Mouse (Mus musculus) kidney, embryonic 16.5 days (tissue): ENCODE measurements around the gene P2ry12. TPM values are rescaled to one million over a fixed set of nuclear protein-coding genes. Genes with fewer than 3 reads are reported as not detected.

Source experiments
- ATAC-seq: fragments of 200-750 bp; cut with Nextera tagmentation; 2 replicates; pipeline ENCODE4 v1.8.0; 2017; ENCODE audit warnings: moderate TSS enrichment; ENCODE audit not compliant: low FRiP score, low TSS enrichment
- H3K27ac ChIP-seq: fragments of 300-500 bp; sonication (generic); 2 replicates; pipeline ENCODE4 v1.5.1; 2014; ENCODE audit warnings: low read length
- H3K27me3 ChIP-seq: fragments of 300-500 bp; sonication (generic); 2 replicates; pipeline ENCODE4 v1.6.1; 2014; ENCODE audit warnings: low read length, control low read depth, mixed read lengths; ENCODE audit not compliant: insufficient read depth
- H3K36me3 ChIP-seq: fragments of 300-500 bp; sonication (generic); 2 replicates; pipeline ENCODE4 v1.6.1; 2014; ENCODE audit warnings: low read length, control low read depth, mixed read lengths; ENCODE audit not compliant: insufficient read depth
- H3K4me1 ChIP-seq: fragments of 300-500 bp; sonication (generic); 2 replicates; pipeline ENCODE4 v1.6.1; 2014; ENCODE audit warnings: low read length, control low read depth, mixed read lengths; ENCODE audit not compliant: insufficient read depth
- H3K4me2 ChIP-seq: fragments of 300-500 bp; sonication (generic); replicated peaks from 2 replicates; pipeline ENCODE4 v1.6.1; 2014; ENCODE audit warnings: low read depth, low read length
- H3K4me3 ChIP-seq: fragments of 300-500 bp; sonication (generic); 2 replicates; pipeline ENCODE4 v1.5.1; 2014; ENCODE audit warnings: mild to moderate bottlenecking, low read length
- H3K9ac ChIP-seq: fragments of 300-500 bp; sonication (generic); replicated peaks from 2 replicates; pipeline ENCODE4 v1.6.1; 2014; ENCODE audit warnings: low read length
- H3K9me3 ChIP-seq: fragments of 300-500 bp; sonication (generic); 2 replicates; pipeline ENCODE4 v1.6.1; 2016; ENCODE audit warnings: low read length, control low read depth
- WGBS: fragments of 180-500 bp; shearing (Covaris S2); extraction: QIAGEN DNeasy Blood & Tissue Kit; methylation state at CpG from one replicate; pipeline ENCODE4 v1.1.7; 2014; 5-methylcytosine and 5-hydroxymethylcytosine counted together
- polyA plus RNA-seq: library from polyadenylated mRNA; unstranded; fragments of >200 nt; fragmentation: Nextera tagmentation; extraction: Ambion mirVana; gene quantifications from 2 replicates; pipeline ENCODE4 v1.2.1, GENCODE M21; 2015

The P2ry12 gene
- polyA plus RNA-seq, 1 experiment from 2014 or later: 1.1 TPM

GRCm38 (mm10) chr3:59169215-59169614 lies 93.5 kb downstream of the P2ry12 start:
- Histone ChIP-seq H3K36me3 (no peaks in the 10 kb centered on the region), H3K4me1 (peaks cover 12% of the 10 kb centered on the region), H3K9me3 (no peaks in the 10 kb centered on the region), H3K9ac (no peak overlapping the region), H3K4me3 (no peak overlapping the region), H3K27ac (no peak overlapping the region), H3K4me2 (no peak overlapping the region), H3K27me3 (no peaks in the 10 kb centered on the region)
- ATAC-seq: no peak
- WGBS: 80% methylated on average over 4 of the region's 4 CpGs

- Histone ChIP-seq H3K9ac (no peak overlapping the region), H3K4me2 (no peak overlapping the region), H3K36me3 (no peaks in the 10 kb centered on the region), H3K27ac (no peak overlapping the region), H3K4me1 (peaks cover 12% of the 10 kb centered on the region), H3K4me3 (no peak overlapping the region), H3K9me3 (no peaks in the 10 kb centered on the region), H3K27me3 (no peaks in the 10 kb centered on the region)
- ATAC-seq: no peak
- WGBS: 91% methylated on average over 6 of the region's 6 CpGs
Measured at GRCm38 (mm10) chr3:59168476-59168875, 94.2 kb downstream of the P2ry12 start.

- H3K27ac ChIP-seq: no peak overlapping the region
- no peak overlapping the region for H3K9ac ChIP-seq
- peak; percentile 61; the same call in 1 of the 2 replicates for ATAC-seq
- H3K4me2 ChIP-seq: no peak overlapping the region
- no peaks in the 10 kb centered on the region for H3K9me3 ChIP-seq
- H3K4me3 ChIP-seq: no peak overlapping the region
- H3K4me1 ChIP-seq: peaks cover 12% of the 10 kb centered on the region
- WGBS: 38% methylated on average over 2 of the region's 2 CpGs
- H3K27me3 ChIP-seq: no peaks in the 10 kb centered on the region
- no peaks in the 10 kb centered on the region for H3K36me3 ChIP-seq
Measured at GRCm38 (mm10) chr3:59167417-59168054, 95.1 kb downstream of the P2ry12 start.

Other genes starting within 250 kb of the P2ry12 start
- gene Gpr171, start 161.1 kb downstream of the P2ry12 start, polyA plus RNA-seq: 0.67 and 0.80 TPM in 2 replicates
- 3.8 and 5.0 TPM in 2 replicates for gene P2ry14, start 109.3 kb downstream of the P2ry12 start, polyA plus RNA-seq
- 0.24 TPM in 1 of 2 replicates, not detected in the other for gene Gpr87, start 67.8 kb downstream of the P2ry12 start, polyA plus RNA-seq
- gene P2ry13, start 52.0 kb downstream of the P2ry12 start, polyA plus RNA-seq: 0.69 and 0.72 TPM in 2 replicates
- 2.7 and 3.0 TPM in 2 replicates for gene Igsf10, start 81.5 kb upstream of the P2ry12 start, polyA plus RNA-seq